Mouse (Mus musculus) testis, adult 2 months (tissue): ENCODE data around the gene Dnajc22. TPM values are rescaled to one million over a fixed set of nuclear protein-coding genes. Genes with fewer than 3 reads are reported as not detected.

Source experiments
- H3K27ac ChIP-seq: fragments of 200-500 bp; 2 replicates; pipeline ENCODE4 v1.5.1; 2012; ENCODE audit warnings: low read depth, low read length; ENCODE audit not compliant: control insufficient read depth, insufficient read depth
- H3K27me3 ChIP-seq: fragments of 200-500 bp; 2 replicates; pipeline ENCODE4 v1.6.1; 2012; ENCODE audit warnings: mild to moderate bottlenecking, low read length, moderate library complexity; ENCODE audit not compliant: control insufficient read depth, insufficient read depth
- H3K36me3 ChIP-seq: fragments of 200-500 bp; 2 replicates; pipeline ENCODE4 v1.6.1; 2012; ENCODE audit warnings: mild to moderate bottlenecking, low read length; ENCODE audit not compliant: control insufficient read depth, insufficient read depth
- H3K4me1 ChIP-seq: fragments of 200-500 bp; 2 replicates; pipeline ENCODE4 v1.6.1; 2012; ENCODE audit warnings: low read length; ENCODE audit not compliant: control insufficient read depth, insufficient read depth
- H3K4me3 ChIP-seq: fragments of 200-500 bp; 2 replicates; pipeline ENCODE4 v1.5.1; 2012; ENCODE audit warnings: low read depth, mild to moderate bottlenecking, low read length, moderate library complexity, mixed read lengths; ENCODE audit not compliant: control insufficient read depth
- CTCF ChIP-seq: fragments of 200-500 bp; IDR thresholded peaks from 2 replicates; pipeline ENCODE4 v1.5.1; 2012; ENCODE audit warnings: low read depth, mild to moderate bottlenecking, inconsistent platforms, low read length, moderate library complexity; ENCODE audit not compliant: control insufficient read depth, insufficient read depth, insufficient replicate concordance
- POLR2A ChIP-seq: fragments of 200-500 bp; IDR thresholded peaks from 2 replicates; pipeline ENCODE4 v1.6.1; 2012; ENCODE audit warnings: low read depth, mild to moderate bottlenecking, inconsistent platforms, low read length, moderate library complexity; ENCODE audit not compliant: control insufficient read depth
- polyA plus RNA-seq: library from polyadenylated mRNA; depleted of rRNA; stranded (reverse); fragments of >200 nt; gene quantifications from 2 replicates; pipeline ENCODE4 v1.2.3, GENCODE M21; 2012

Dnajc22 gene
- polyA plus RNA-seq, 1 experiment, result 4.1 TPM

GRCm38 (mm10) chr15:99089069-99089468, 3.9 kb upstream of the Dnajc22 start:
- no peak overlapping the region for H3K4me3 ChIP-seq

GRCm38 (mm10) chr15:99093291-99094258, 605 bp downstream of the Dnajc22 start:
- Histone ChIP-seq H3K27me3 (peaks cover 26% of the 10 kb centered on the region), H3K27ac (no peak overlapping the region), H3K4me3 (peak overlapping the region; percentile 67), H3K4me1 (peaks cover 25% of the 10 kb centered on the region), H3K36me3 (no peaks in the 10 kb centered on the region)
- TF ChIP-seq POLR2A (no peak; the same call in 1 of the 2 replicates), CTCF (no peak; the same call in 1 of the 2 replicates)

More at GRCm38 (mm10) chr15:99089069-99089468, 3.9 kb upstream of the Dnajc22 start:
- peaks cover 4% of the 10 kb centered on the region for H3K27me3 ChIP-seq
- TF ChIP-seq POLR2A, result no peak
- no peak for TF ChIP-seq CTCF
- peaks cover 26% of the 10 kb centered on the region for H3K4me1 ChIP-seq
- no peaks in the 10 kb centered on the region for H3K36me3 ChIP-seq
- no peak overlapping the region for H3K27ac ChIP-seq

- no peaks in the 10 kb centered on the region for H3K36me3 ChIP-seq
- H3K27me3 ChIP-seq, result peaks cover 26% of the 10 kb centered on the region
- no peak overlapping the region for H3K27ac ChIP-seq
- TF ChIP-seq CTCF (no peak), POLR2A (no peak)
- peaks cover 24% of the 10 kb centered on the region for H3K4me1 ChIP-seq
- no peak overlapping the region for H3K4me3 ChIP-seq
These were observed 1.8 kb downstream of the Dnajc22 start for GRCm38 (mm10) chr15:99094631-99095270.

GRCm38 (mm10) chr15:99095356-99095755, 2.4 kb downstream of the Dnajc22 start:
- Histone ChIP-seq H3K36me3 (no peaks in the 10 kb centered on the region), H3K4me1 (peaks cover 24% of the 10 kb centered on the region), H3K27me3 (peaks cover 26% of the 10 kb centered on the region), H3K27ac (no peak overlapping the region), H3K4me3 (no peak overlapping the region)
- TF ChIP-seq POLR2A, result no peak
- no peak for TF ChIP-seq CTCF

- peaks cover 26% of the 10 kb centered on the region for H3K27me3 ChIP-seq
These were observed 3.3 kb downstream of the Dnajc22 start for GRCm38 (mm10) chr15:99096061-99096793.

GRCm38 (mm10) chr15:99096831-99097500, 4.0 kb downstream of the Dnajc22 start:
- Histone ChIP-seq H3K4me3 (peak overlapping the region; percentile 61), H3K27me3 (peaks cover 26% of the 10 kb centered on the region), H3K27ac (no peak overlapping the region), H3K4me1 (peaks cover 24% of the 10 kb centered on the region), H3K36me3 (no peaks in the 10 kb centered on the region)
- TF ChIP-seq POLR2A (no peak), CTCF (no peak)

More at GRCm38 (mm10) chr15:99096061-99096793, 3.3 kb downstream of the Dnajc22 start:
- peaks cover 24% of the 10 kb centered on the region for H3K4me1 ChIP-seq
- H3K4me3 ChIP-seq, result peak overlapping the region; percentile 46; the same call in 1 of the 2 replicates
- H3K27ac ChIP-seq, result no peak overlapping the region
- TF ChIP-seq CTCF (no peak), POLR2A (no peak)
- no peaks in the 10 kb centered on the region for H3K36me3 ChIP-seq
